In genomic region chr9:114736442-114736841, GRCm38 (mm10) we compare ENCODE assay signal across 9 mouse cellular contexts. TPM values are rescaled to one million over a fixed set of nuclear protein-coding genes. Genes with fewer than 3 reads are reported as not detected.
A peak's percentile ranks its signal among the peaks of the same experiment; 100 is the strongest.
DNase-seq lines count a peak whose midpoint lies in the region; ATAC-seq lines count a peak whose summit lies in the region.
"Had no signal": no experiment of that assay in that cellular context is flagged by ENCODE, and none has a peak within 500 bp of the region (broad histone marks: within the 10 kb centered on the region; RNA-seq: fewer than 3 reads in every experiment).

No protein-coding gene starts in this region.

- no peaks in the 10 kb centered on the region for H3K27me3 ChIP-seq in heart, embryonic 11.5 days (ENCODE audit: control insufficient read depth, insufficient read depth, low read length)
- H3K27me3 ChIP-seq in hindbrain, embryonic 12.5 days, result no peaks in the 10 kb centered on the region
- no peaks in the 10 kb centered on the region for H3K27me3 ChIP-seq in hindbrain, embryonic 16.5 days (replicated peaks; ENCODE audit: control insufficient read depth, insufficient read depth, low read length)

- peak overlapping the region; percentile 34 for H3K4me2 ChIP-seq in heart, embryonic 11.5 days
- H3K4me2 ChIP-seq in hindbrain, embryonic 12.5 days (replicated peaks), result no peak overlapping the region
- no peak overlapping the region for H3K4me2 ChIP-seq in hindbrain, embryonic 16.5 days (ENCODE audit: low read length)

- intact Hi-C loops in heart, postnatal 25 days (cut with DNase I), result no loop called here
- intact Hi-C loops in left cerebral cortex, postnatal 4 days (cut with DNase I), result no loop called here

- peak overlapping the region; percentile 76 for H3K27ac ChIP-seq in heart, embryonic 11.5 days (ENCODE audit: low read depth, low read length)
- H3K27ac ChIP-seq in hindbrain, embryonic 12.5 days, result no peak overlapping the region
- no peak overlapping the region for H3K27ac ChIP-seq in hindbrain, embryonic 16.5 days (ENCODE audit: low read depth, low read length)

- H3K4me3 ChIP-seq in heart, embryonic 11.5 days (ENCODE audit: low read depth, low read length), result no peak overlapping the region
- no peak overlapping the region for H3K4me3 ChIP-seq in hindbrain, embryonic 12.5 days
- no peak overlapping the region for H3K4me3 ChIP-seq in hindbrain, embryonic 16.5 days (ENCODE audit: low read length)
- H3K4me3 ChIP-seq: myocyte had no signal

- 0 out of 2 replicates have a peak overlapping the region, but pooled peaks have one; percentile 3 for H3K9ac ChIP-seq in heart, embryonic 11.5 days (ENCODE audit: low read depth, low read length)
- no peak overlapping the region for H3K9ac ChIP-seq in hindbrain, embryonic 12.5 days
- no peak overlapping the region for H3K9ac ChIP-seq in hindbrain, embryonic 16.5 days (ENCODE audit: low read depth, low read length)

- DNase-seq in heart, adult 11 months, result peak; percentile 94
- DNase-seq in heart, postnatal 25 days (ENCODE audit: low spot score), result no peak
- DNase-seq in kidney, postnatal 10 days, result peak; percentile 66
- DNase-seq in lung, postnatal 4 days, result peak; percentile 46 to 72
- DNase-seq in left cerebral cortex, postnatal 4 days, result no peak

- no peaks in the 10 kb centered on the region for H3K9me3 ChIP-seq in heart, embryonic 11.5 days (replicated peaks; ENCODE audit: control insufficient read depth, low read length)
- H3K9me3 ChIP-seq in hindbrain, embryonic 12.5 days (replicated peaks), result no peaks in the 10 kb centered on the region
- H3K9me3 ChIP-seq in hindbrain, embryonic 16.5 days (ENCODE audit: control insufficient read depth, low read length), result no peaks in the 10 kb centered on the region

- WGBS in heart, embryonic 11.5 days (ENCODE audit: insufficient replicate concordance), result 44% methylated on average over 11 of the region's 11 CpGs
- whole genome bisulfite sequencing in hindbrain, embryonic 12.5 days, result 75% methylated on average over 11 of the region's 11 CpGs
- 79% methylated on average over 11 of the region's 11 CpGs for WGBS in hindbrain, embryonic 16.5 days

- peaks cover 39% of the 10 kb centered on the region for H3K4me1 ChIP-seq in heart, embryonic 11.5 days (ENCODE audit: control insufficient read depth, insufficient read depth, low read length)
- H3K4me1 ChIP-seq in hindbrain, embryonic 12.5 days, result peaks cover 19% of the 10 kb centered on the region
- H3K4me1 ChIP-seq in hindbrain, embryonic 16.5 days (ENCODE audit: control insufficient read depth, insufficient read depth, low read depth, low read length), result peaks cover 7% of the 10 kb centered on the region

- ATAC-seq in heart, embryonic 11.5 days (replicated peaks; ENCODE audit: insufficient number of reproducible peaks, low FRiP score, low TSS enrichment), result peak; percentile 70
- ATAC-seq in hindbrain, embryonic 12.5 days (ENCODE audit: low FRiP score), result no peak
- no peak for ATAC-seq in hindbrain, embryonic 16.5 days

- no peaks in the 10 kb centered on the region for H3K36me3 ChIP-seq in heart, embryonic 11.5 days (ENCODE audit: control insufficient read depth, insufficient read depth, low read length)
- H3K36me3 ChIP-seq in hindbrain, embryonic 12.5 days, result peaks cover 11% of the 10 kb centered on the region; the same call in 1 of the 2 replicates
- H3K36me3 ChIP-seq in hindbrain, embryonic 16.5 days (ENCODE audit: control insufficient read depth, insufficient read depth, low read length), result 0 out of 2 replicates have a peak, but pooled peaks cover 2% of the 10 kb centered on the region

RNA-seq across cellular contexts. Expression of gene Cmtm6, which starts 5.5 kb away (rescaled TPM):
- 10 to 100 TPM; 23.4 to 27.2 TPM for total RNA-seq in heart, postnatal 25 days (2021)
- 35.6 and 39.5 TPM in 2 replicates for polyA plus RNA-seq in heart, embryonic 11.5 days (2014; fragmentation: Nextera tagmentation; extraction: Ambion mirVana)
- 25.8 and 26.0 TPM in 2 replicates for polyA plus RNA-seq in hindbrain, embryonic 12.5 days (2016; fragmentation: Nextera tagmentation; extraction: Ambion mirVana)
- 10 to 100 TPM; 19.6 to 20.6 TPM for total RNA-seq in left cerebral cortex, postnatal 4 days (2021)
- 21.0 and 21.2 TPM in 2 replicates for polyA plus RNA-seq in hindbrain, embryonic 16.5 days (2015; fragmentation: Nextera tagmentation; extraction: Ambion mirVana)

RNA-seq across cellular contexts. Expression of gene Cmtm7, which starts 45.2 kb away (rescaled TPM):
- total RNA-seq in heart, postnatal 25 days (2021), result 10 to 100 TPM; 14.0 to 14.1 TPM
- 105 and 121 TPM in 2 replicates for polyA plus RNA-seq in heart, embryonic 11.5 days (2014; fragmentation: Nextera tagmentation; extraction: Ambion mirVana)
- polyA plus RNA-seq in hindbrain, embryonic 12.5 days (2016; fragmentation: Nextera tagmentation; extraction: Ambion mirVana), result 43.9 and 50.9 TPM in 2 replicates
- 1 to 10 TPM; 3.1 to 3.8 TPM for total RNA-seq in left cerebral cortex, postnatal 4 days (2021)
- polyA plus RNA-seq in hindbrain, embryonic 16.5 days (2015; fragmentation: Nextera tagmentation; extraction: Ambion mirVana), result 9.5 and 13.8 TPM in 2 replicates

RNA-seq across cellular contexts. Expression of gene Dync1li1, which starts 47.9 kb away (rescaled TPM):
- 10 to 100 TPM; 72.6 to 75.8 TPM for total RNA-seq in heart, postnatal 25 days (2021)
- polyA plus RNA-seq in heart, embryonic 11.5 days (2014; fragmentation: Nextera tagmentation; extraction: Ambion mirVana), result 66.9 and 76.1 TPM in 2 replicates
- 124 and 125 TPM in 2 replicates for polyA plus RNA-seq in hindbrain, embryonic 12.5 days (2016; fragmentation: Nextera tagmentation; extraction: Ambion mirVana)
- 100 to 1,000 TPM; 121 to 128 TPM for total RNA-seq in left cerebral cortex, postnatal 4 days (2021)
- 105 and 116 TPM in 2 replicates for polyA plus RNA-seq in hindbrain, embryonic 16.5 days (2015; fragmentation: Nextera tagmentation; extraction: Ambion mirVana)

Comparison
In these comparisons a context has a peak if more than half of its experiments do, and no peak if none do; other contexts are left out.
1. DNase-seq: peak in heart, adult 11 months (single experiment), kidney, postnatal 10 days (single experiment) and lung, postnatal 4 days (2 of 2); none in heart, postnatal 25 days (single experiment) and left cerebral cortex, postnatal 4 days (single experiment).